Mouse (Mus musculus): ENCODE measurements around the gene Stub1. TPM values are rescaled to one million over a fixed set of nuclear protein-coding genes. Genes with fewer than 3 reads are reported as not detected.

The Stub1 gene
- polyA plus RNA-seq, 1 experiment = 95.1 TPM

GRCm38 (mm10) chr17:25824362-25825142 lies 8.7 kb downstream of the Stub1 start:
- no peak for TF ChIP-seq GATA1 (IDR thresholded peaks at IDR 0.05; ENCODE audit: low read length)

GRCm38 (mm10) chr17:25823452-25823851 lies 9.8 kb downstream of the Stub1 start, which contains the start of gene Wdr24:
Wdr24 (plus strand) TSS chr17:25823627.
- TF ChIP-seq GATA1 (IDR thresholded peaks at IDR 0.05; ENCODE audit: low read length) = no peak

GRCm38 (mm10) chr17:25818851-25819780 lies 14.1 kb downstream of the Stub1 start:
- TF ChIP-seq GATA1 (IDR thresholded peaks at IDR 0.05; ENCODE audit: low read length) = no peak

GRCm38 (mm10) chr17:25817662-25818061 lies 15.5 kb downstream of the Stub1 start:
- no peak for TF ChIP-seq GATA1 (IDR thresholded peaks at IDR 0.05; ENCODE audit: low read length)

GRCm38 (mm10) chr17:25813471-25813870 lies 19.7 kb downstream of the Stub1 start:
- no peak for TF ChIP-seq GATA1 (IDR thresholded peaks at IDR 0.05; ENCODE audit: low read length)

- no peak for TF ChIP-seq GATA1 (IDR thresholded peaks at IDR 0.05; ENCODE audit: low read length)
Observed at GRCm38 (mm10) chr17:25810890-25811289, 22.3 kb downstream of the Stub1 start.

GRCm38 (mm10) chr17:25809606-25810340 lies 23.4 kb downstream of the Stub1 start:
- no peak for TF ChIP-seq GATA1 (IDR thresholded peaks at IDR 0.05; ENCODE audit: low read length)

- no peak for TF ChIP-seq GATA1 (IDR thresholded peaks at IDR 0.05; ENCODE audit: low read length)
Observed at GRCm38 (mm10) chr17:25808789-25809605, 24.2 kb downstream of the Stub1 start, which contains the start of gene Fbxl16. Fbxl16 (plus strand) TSS chr17:25809085.

GRCm38 (mm10) chr17:25808028-25808427 lies 25.2 kb downstream of the Stub1 start:
- TF ChIP-seq GATA1 (IDR thresholded peaks at IDR 0.05; ENCODE audit: low read length) = no peak

- no peak for TF ChIP-seq GATA1 (IDR thresholded peaks at IDR 0.05; ENCODE audit: low read length)
Observed at GRCm38 (mm10) chr17:25806507-25806906, 26.7 kb downstream of the Stub1 start.

GRCm38 (mm10) chr17:25802825-25803517 lies 30.2 kb downstream of the Stub1 start:
- TF ChIP-seq GATA1 (IDR thresholded peaks at IDR 0.05; ENCODE audit: low read length) = no peak

GRCm38 (mm10) chr17:25801029-25801428 lies 32.2 kb downstream of the Stub1 start:
- TF ChIP-seq GATA1 (IDR thresholded peaks at IDR 0.05; ENCODE audit: low read length) = no peak

- TF ChIP-seq GATA1 (IDR thresholded peaks at IDR 0.05; ENCODE audit: low read length) = no peak
Observed at GRCm38 (mm10) chr17:25796951-25797369, 36.2 kb downstream of the Stub1 start, which contains the start of gene Metrn. Metrn (minus strand) TSS chr17:25797136.

GRCm38 (mm10) chr17:25796211-25796771 lies 36.9 kb downstream of the Stub1 start:
- TF ChIP-seq GATA1 (IDR thresholded peaks at IDR 0.05; ENCODE audit: low read length) = no peak

Data from G1E-ER4 (cell line).